Mouse (Mus musculus) liver, adult 2 months (tissue): Measurements from ENCODE around the gene Fam129a. TPM values are rescaled to one million over a fixed set of nuclear protein-coding genes. Genes with fewer than 3 reads are reported as not detected.
"Not testable (repeated sequence)": the region's sequence is repeated elsewhere in the genome, so short reads cannot be mapped to it uniquely, and the experiment has no call there.

ENCODE experiments used
- DNase-seq: peaks from one replicate; pipeline ENCODE4 v3.0.0-alpha.2; 2011; ENCODE audit warnings: low read depth, low spot score; ENCODE audit errors: extremely low read depth
- H3K27ac ChIP-seq: fragments of 200-500 bp; replicated peaks from 2 replicates; pipeline ENCODE4 v1.5.1; 2012; ENCODE audit warnings: low read depth, mild to moderate bottlenecking, control low read depth, inconsistent platforms, low read length; ENCODE audit not compliant: insufficient read depth
- H3K27me3 ChIP-seq: fragments of 200-500 bp; 2 replicates; pipeline ENCODE4 v1.6.1; 2012; ENCODE audit warnings: mild to moderate bottlenecking, moderate library complexity, low read length, inconsistent platforms; ENCODE audit not compliant: control insufficient read depth, insufficient read depth
- H3K36me3 ChIP-seq: fragments of 200-500 bp; 2 replicates; pipeline ENCODE4 v1.6.1; 2012; ENCODE audit warnings: low read length, inconsistent platforms; ENCODE audit not compliant: control insufficient read depth, insufficient read depth
- H3K4me1 ChIP-seq: fragments of 200-500 bp; 2 replicates; pipeline ENCODE4 v1.6.1; 2011; ENCODE audit warnings: low read length; ENCODE audit not compliant: control insufficient read depth, insufficient read depth
- H3K4me3 ChIP-seq: fragments of 200-500 bp; 2 replicates; pipeline ENCODE4 v1.5.1; 2011; ENCODE audit warnings: low read depth, mild to moderate bottlenecking, control low read depth, low read length, moderate library complexity; ENCODE audit not compliant: insufficient read depth
- H3K79me2 ChIP-seq: fragments of 200-500 bp; 2 replicates; pipeline ENCODE4 v1.6.1; 2012; ENCODE audit warnings: inconsistent platforms, mild to moderate bottlenecking, low read length, moderate library complexity; ENCODE audit not compliant: control insufficient read depth, insufficient read depth
- H3K9ac ChIP-seq: fragments of 200-500 bp; 2 replicates; pipeline ENCODE4 v1.6.1; 2012; ENCODE audit warnings: low read depth, mild to moderate bottlenecking, control low read depth, inconsistent platforms, low read length
- CTCF ChIP-seq: fragments of 200-500 bp; IDR thresholded peaks from 2 replicates; pipeline ENCODE4 v1.5.1; 2011; ENCODE audit warnings: low read depth, low read length, control low read depth
- POLR2A ChIP-seq: fragments of 200-500 bp; IDR thresholded peaks from 2 replicates; pipeline ENCODE4 v1.6.1; 2011; ENCODE audit warnings: low read length, control low read depth; ENCODE audit not compliant: insufficient read depth; ENCODE audit errors: extremely low read depth
- WGBS: fragments of 180-500 bp; shearing (Covaris S2); methylation state at CpG from one replicate; pipeline ENCODE4 v1.1.7; 2018; 5-methylcytosine and 5-hydroxymethylcytosine counted together
- polyA plus RNA-seq: library from polyadenylated mRNA; depleted of rRNA; stranded (reverse); fragments of >200 nt; gene quantifications from 2 replicates; pipeline ENCODE4 v1.2.3, GENCODE M21; 2012
- total RNA-seq: library from RNA; depleted of rRNA; stranded (reverse); fragments of >200 nt; gene quantifications from 2 replicates; pipeline ENCODE4 v1.2.3, GENCODE M21; 2014

Fam129a gene
- total and polyA plus RNA-seq, 2 experiments, result 0.61 to 3.1 TPM

DNA sequence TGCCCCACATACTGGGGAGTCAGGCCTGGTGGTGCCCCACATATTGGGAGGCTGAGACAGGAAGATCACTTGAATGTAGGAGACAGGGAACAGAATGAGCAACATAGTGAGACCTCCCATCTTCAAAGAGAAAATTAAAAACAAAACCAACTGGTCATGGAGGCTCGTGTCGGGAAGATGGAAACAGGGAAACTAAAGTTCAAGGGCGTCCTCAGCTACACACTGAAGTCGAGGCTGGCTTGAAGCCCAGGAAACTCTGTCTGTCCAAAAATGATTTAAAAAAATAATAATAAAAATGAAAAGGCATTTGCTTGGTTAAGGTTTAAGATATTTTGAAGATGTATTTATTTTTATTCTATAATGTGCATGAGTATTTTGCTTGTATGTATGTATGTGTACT is 152.8 kb downstream of the Fam129a start:
- H3K4me3 ChIP-seq, result no peak overlapping the region
- 65% methylated on average over 4 of the region's 4 CpGs for WGBS
- H3K4me1 ChIP-seq, result peaks cover 13% of the 10 kb centered on the region
- no peak overlapping the region for H3K27ac ChIP-seq
- no peak overlapping the region for H3K9ac ChIP-seq
- H3K79me2 ChIP-seq, result no peaks in the 10 kb centered on the region
- no peak for TF ChIP-seq POLR2A
- no peak for TF ChIP-seq CTCF
- H3K36me3 ChIP-seq, result no peaks in the 10 kb centered on the region
- DNase-seq, result no peak
- H3K27me3 ChIP-seq, result no peaks in the 10 kb centered on the region

DNA sequence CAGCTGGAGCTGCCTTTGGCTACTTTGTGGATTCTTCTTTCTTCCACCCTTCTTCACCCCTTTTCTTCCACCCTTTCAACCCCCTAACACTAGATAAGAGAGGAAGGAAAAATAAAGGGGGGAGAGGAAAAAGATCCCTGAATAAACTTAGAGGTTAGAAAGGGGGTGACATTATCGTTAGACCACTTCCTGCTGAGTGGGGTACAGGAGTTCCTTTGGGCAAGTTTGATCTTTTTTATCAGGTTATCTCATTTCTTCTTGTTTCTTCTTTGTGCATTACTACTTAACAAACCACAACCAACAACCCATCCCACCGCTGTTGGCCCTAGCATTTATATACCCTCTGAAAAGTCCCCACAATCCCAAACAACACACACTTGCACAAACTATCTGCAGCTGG is 154.6 kb downstream of the Fam129a start:
- Histone ChIP-seq H3K4me1 (peaks cover 3% of the 10 kb centered on the region; the same call in 1 of the 2 replicates), H3K79me2 (no peaks in the 10 kb centered on the region), H3K27ac (no peak overlapping the region), H3K9ac (no peak overlapping the region), H3K4me3 (no peak overlapping the region), H3K27me3 (no peaks in the 10 kb centered on the region), H3K36me3 (no peaks in the 10 kb centered on the region)
- TF ChIP-seq CTCF (no peak), POLR2A (no peak)
- DNase-seq, result no peak
- 82% methylated on average over 2 of the region's 2 CpGs for WGBS

DNA sequence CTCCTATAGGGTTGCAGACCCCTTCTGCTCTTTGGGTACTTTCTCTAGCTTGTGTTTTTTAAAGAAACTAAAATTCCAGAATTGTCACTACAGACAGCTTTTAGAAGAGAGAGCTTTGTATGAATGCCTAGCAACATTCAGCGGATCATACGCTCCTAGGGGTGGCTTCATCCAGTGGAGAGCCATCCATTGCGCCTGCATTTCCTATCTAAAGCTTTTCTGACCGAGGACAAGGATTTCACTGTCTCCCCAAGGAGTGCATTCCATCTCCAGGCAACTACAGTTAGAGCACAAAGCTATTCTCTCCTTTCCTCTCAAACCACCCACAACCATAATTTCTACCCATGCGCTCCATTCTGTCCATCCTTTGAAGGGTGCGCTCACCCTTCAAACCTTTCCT is 155.4 kb downstream of the Fam129a start:
- Histone ChIP-seq H3K27ac (no peak overlapping the region), H3K4me1 (no peaks in the 10 kb centered on the region), H3K79me2 (no peaks in the 10 kb centered on the region), H3K9ac (no peak overlapping the region), H3K27me3 (no peaks in the 10 kb centered on the region), H3K4me3 (no peak overlapping the region), H3K36me3 (no peaks in the 10 kb centered on the region)
- no peak for DNase-seq
- WGBS, result 98% methylated on average over 6 of the region's 6 CpGs
- no peak for TF ChIP-seq CTCF
- TF ChIP-seq POLR2A, result no peak

DNA sequence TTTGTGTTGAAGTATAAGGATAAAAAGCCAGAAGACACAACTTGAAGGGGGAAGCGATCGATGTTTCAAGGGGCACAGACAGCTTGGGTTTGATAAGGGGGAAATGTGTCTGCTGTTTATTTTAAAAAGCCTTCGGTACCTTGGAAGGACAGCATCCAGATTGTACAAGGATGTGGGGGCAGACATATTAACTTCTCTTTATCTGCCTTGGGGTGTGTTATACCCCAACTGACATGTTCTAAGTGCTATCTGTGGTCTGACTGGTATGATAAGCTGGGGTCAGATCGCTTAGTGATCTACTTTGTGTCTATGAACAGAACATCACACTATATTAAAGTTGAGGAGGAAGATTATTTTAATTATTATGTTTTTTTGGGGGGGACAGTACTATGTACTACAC is 157.2 kb downstream of the Fam129a start:
- H3K4me3 ChIP-seq, result no peak overlapping the region
- no peaks in the 10 kb centered on the region for H3K4me1 ChIP-seq
- 80% methylated on average over 4 of the region's 4 CpGs for WGBS
- TF ChIP-seq CTCF (no peak), POLR2A (no peak)
- H3K36me3 ChIP-seq, result no peaks in the 10 kb centered on the region
- no peak overlapping the region for H3K9ac ChIP-seq
- H3K27ac ChIP-seq, result no peak overlapping the region
- no peaks in the 10 kb centered on the region for H3K27me3 ChIP-seq
- no peaks in the 10 kb centered on the region for H3K79me2 ChIP-seq
- DNase-seq, result no peak

DNA sequence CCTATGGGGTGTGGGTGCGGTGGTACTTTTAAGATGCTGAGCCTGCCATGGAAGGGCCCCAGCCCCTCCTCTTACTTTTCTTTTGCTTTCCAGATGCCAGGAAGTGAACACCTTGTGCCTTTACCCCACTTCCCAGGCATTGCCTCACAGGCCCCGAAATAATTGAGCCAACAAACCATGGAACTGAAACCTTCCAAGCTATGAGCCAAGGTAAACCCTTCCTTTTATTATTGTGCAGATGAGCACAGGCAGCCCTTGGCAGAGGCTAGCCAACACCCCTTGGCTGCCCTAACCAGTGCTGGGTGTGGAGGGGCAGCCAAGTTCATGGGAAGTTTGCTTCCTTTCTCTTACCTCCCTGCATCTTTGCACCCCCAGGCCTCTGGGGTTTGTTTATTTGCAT is 166.2 kb downstream of the Fam129a start:
- Histone ChIP-seq H3K9ac (no peak overlapping the region), H3K4me1 (no peaks in the 10 kb centered on the region; the same call in 1 of the 2 replicates), H3K79me2 (no peaks in the 10 kb centered on the region), H3K4me3 (no peak overlapping the region), H3K27ac (no peak overlapping the region), H3K36me3 (no peaks in the 10 kb centered on the region), H3K27me3 (no peaks in the 10 kb centered on the region)
- WGBS, result 60% methylated on average over 2 of the region's 2 CpGs
- DNase-seq, result peak; percentile 77
- TF ChIP-seq POLR2A, result no peak
- TF ChIP-seq CTCF, result no peak

DNA sequence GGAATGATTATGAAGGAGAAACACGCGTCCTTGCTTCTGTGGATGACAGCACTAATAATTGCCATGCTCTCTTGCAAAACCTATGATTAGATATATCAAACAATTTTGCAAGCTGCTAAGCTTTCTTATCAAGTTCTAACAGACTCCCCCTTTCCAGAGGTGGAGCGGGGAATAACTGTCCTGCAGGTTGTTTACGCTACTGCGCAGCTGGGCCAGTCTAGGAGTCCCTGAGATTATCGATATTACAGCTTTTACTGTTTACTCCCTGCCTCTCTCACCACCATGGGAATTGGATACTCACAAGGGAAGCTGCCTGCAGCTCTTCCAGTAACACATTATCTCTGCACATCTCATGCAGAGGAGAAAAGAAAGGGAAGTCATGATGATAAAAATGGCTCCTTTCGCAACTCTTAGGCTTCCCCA is 170.2 kb downstream of the Fam129a start:
- no peak for TF ChIP-seq CTCF
- no peak for TF ChIP-seq POLR2A
- Histone ChIP-seq H3K9ac (no peak overlapping the region), H3K79me2 (no peaks in the 10 kb centered on the region), H3K27ac (no peak overlapping the region), H3K4me3 (no peak overlapping the region), H3K27me3 (no peaks in the 10 kb centered on the region), H3K4me1 (no peaks in the 10 kb centered on the region; the same call in 1 of the 2 replicates), H3K36me3 (no peaks in the 10 kb centered on the region)
- 76% methylated on average over 7 of the region's 7 CpGs for WGBS
- DNase-seq, result no peak

DNA sequence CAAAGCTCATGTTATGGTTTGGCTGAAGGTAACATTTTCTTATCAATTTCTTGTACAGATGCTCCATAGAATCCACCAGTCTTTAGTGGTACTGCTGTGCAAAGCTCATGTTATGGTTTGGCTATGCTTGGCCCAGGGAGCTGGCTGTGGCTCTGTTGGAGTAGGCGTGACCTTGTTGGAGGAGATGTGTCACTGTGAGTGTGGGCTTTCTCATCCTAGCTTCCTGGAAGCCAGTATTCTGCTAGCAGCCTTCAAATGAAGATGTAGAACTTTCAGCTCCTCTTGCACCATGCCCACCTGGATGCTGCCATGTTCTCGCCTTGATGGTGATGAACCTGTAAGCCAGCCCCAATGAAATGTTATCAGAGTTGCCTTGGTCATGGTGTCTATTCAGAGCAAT is 178.9 kb downstream of the Fam129a start:
- not testable (repeated sequence) for H3K9ac ChIP-seq, H3K79me2 ChIP-seq, H3K4me1 ChIP-seq, H3K4me3 ChIP-seq, H3K36me3 ChIP-seq, H3K27ac ChIP-seq, H3K27me3 ChIP-seq, DNase-seq
- WGBS, result 100% methylated on average over 2 of the region's 2 CpGs
